Mouse (Mus musculus): ENCODE results near the gene Zbtb46.

GRCm38 (mm10) chr2:181498644-181499043 is 39.4 kb upstream of the Zbtb46 start:
- no peak for TF ChIP-seq CTCF (IDR thresholded peaks at IDR 0.05; ENCODE audit: low read depth, low read length)
- TF ChIP-seq POLR2A (IDR thresholded peaks at IDR 0.05; ENCODE audit: borderline replicate concordance, low read depth, low read length), result no peak
